Mouse (Mus musculus): ENCODE measurements at regions not wholly inside any gene's neighbourhood (a gene's known extent, or its start where the extent isn't known, plus 50 kb on each side); places are given as distances from the start of the nearest gene placed in this dataset.

GRCm38 (mm10) chr10:19093689-19094088 lies 78.2 kb upstream of the Tnfaip3 start:
- Histone ChIP-seq H3K4me2 (no peak overlapping the region), H3K9ac (no peak overlapping the region), H3K36me3 (no peaks in the 10 kb centered on the region), H3K9me3 (no peaks in the 10 kb centered on the region), H3K27ac (no peak overlapping the region), H3K27me3 (replicated peaks) (no peaks in the 10 kb centered on the region), H3K4me3 (replicated peaks) (no peak overlapping the region), H3K4me1 (no peaks in the 10 kb centered on the region)
- WGBS: 70% methylated on average over 3 of the region's 3 CpGs
- ATAC-seq (ENCODE audit: insufficient read depth, low FRiP score, low read depth): no peak

DNA sequence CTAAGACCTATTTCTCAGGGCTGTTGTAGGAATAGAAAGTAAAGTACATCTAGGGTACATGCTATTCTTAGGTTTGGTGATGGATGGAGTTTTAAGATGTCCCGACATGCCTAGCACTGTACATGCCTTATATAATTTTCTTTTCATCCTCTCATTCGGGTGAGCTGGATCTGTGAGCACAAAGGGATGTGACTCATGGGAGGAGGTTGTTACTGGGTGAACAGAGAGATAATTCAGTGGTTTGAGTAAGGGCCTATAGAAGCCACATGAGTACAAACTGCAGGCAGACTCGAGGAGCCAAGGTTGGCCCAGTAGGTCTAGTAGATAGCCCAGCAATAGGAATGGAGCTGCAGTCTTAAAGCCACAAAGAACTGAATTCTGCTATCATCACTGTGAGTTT lies 76.5 kb upstream of the Tnfaip3 start:
- no peak for ATAC-seq (ENCODE audit: insufficient read depth, low FRiP score, low read depth)
- WGBS: 73% methylated on average over 3 of the region's 3 CpGs

DNA sequence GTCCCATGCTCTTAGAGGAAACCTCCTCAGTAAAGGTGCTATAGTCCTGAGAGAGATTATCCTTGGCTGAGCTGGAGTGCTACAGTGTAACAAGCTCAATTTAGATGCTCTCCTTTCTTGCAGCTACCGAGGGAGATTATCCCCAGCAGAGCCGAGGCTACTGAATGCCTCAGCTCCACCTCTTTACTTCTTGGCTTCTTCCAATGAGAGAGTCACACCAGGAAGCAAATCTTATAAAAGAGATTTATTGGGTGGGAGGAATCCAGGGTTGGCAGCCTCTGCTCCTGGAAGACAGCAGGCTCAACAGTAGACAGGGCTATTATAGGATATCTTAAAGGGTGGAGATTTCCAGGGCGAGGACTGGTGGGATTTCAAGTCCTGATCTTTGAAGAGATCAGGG lies 75.7 kb upstream of the Tnfaip3 start:
- H3K4me1 ChIP-seq: no peaks in the 10 kb centered on the region
- no peak overlapping the region for H3K27ac ChIP-seq
- no peak overlapping the region for H3K4me2 ChIP-seq
- no peaks in the 10 kb centered on the region for H3K27me3 ChIP-seq (replicated peaks)
- H3K9me3 ChIP-seq: no peaks in the 10 kb centered on the region
- no peak overlapping the region for H3K4me3 ChIP-seq (replicated peaks)
- no peak for ATAC-seq (ENCODE audit: insufficient read depth, low FRiP score, low read depth)
- WGBS: 52% methylated on average over 3 of the region's 3 CpGs
- no peak overlapping the region for H3K9ac ChIP-seq
- H3K36me3 ChIP-seq: no peaks in the 10 kb centered on the region

More for the DNA sequence above, 76.5 kb upstream of the Tnfaip3 start:
- Histone ChIP-seq H3K9ac (no peak overlapping the region), H3K4me1 (no peaks in the 10 kb centered on the region), H3K36me3 (no peaks in the 10 kb centered on the region), H3K9me3 (no peaks in the 10 kb centered on the region), H3K4me3 (replicated peaks) (no peak overlapping the region), H3K27ac (no peak overlapping the region), H3K4me2 (no peak overlapping the region), H3K27me3 (replicated peaks) (no peaks in the 10 kb centered on the region)

- no peak for ATAC-seq (ENCODE audit: insufficient read depth, low FRiP score, low read depth)
- 89% methylated on average over 1 of the region's 1 CpGs for WGBS
- H3K4me3 ChIP-seq (replicated peaks): no peak overlapping the region
- H3K27ac ChIP-seq: no peak overlapping the region
- no peaks in the 10 kb centered on the region for H3K9me3 ChIP-seq
- no peaks in the 10 kb centered on the region for H3K27me3 ChIP-seq (replicated peaks)
- H3K4me1 ChIP-seq: no peaks in the 10 kb centered on the region
- no peak overlapping the region for H3K4me2 ChIP-seq
- H3K36me3 ChIP-seq: no peaks in the 10 kb centered on the region
- H3K9ac ChIP-seq: no peak overlapping the region
Measured at GRCm38 (mm10) chr10:19086995-19087394, 71.5 kb upstream of the Tnfaip3 start.

GRCm38 (mm10) chr10:19082136-19082535 lies 66.7 kb upstream of the Tnfaip3 start:
- no peak overlapping the region for H3K4me3 ChIP-seq (replicated peaks)
- 75% methylated on average over 4 of the region's 4 CpGs for WGBS
- ATAC-seq (ENCODE audit: insufficient read depth, low FRiP score, low read depth): no peak
- H3K9me3 ChIP-seq: no peaks in the 10 kb centered on the region
- no peak overlapping the region for H3K27ac ChIP-seq
- H3K36me3 ChIP-seq: no peaks in the 10 kb centered on the region
- H3K4me1 ChIP-seq: no peaks in the 10 kb centered on the region
- no peaks in the 10 kb centered on the region for H3K27me3 ChIP-seq (replicated peaks)
- H3K9ac ChIP-seq: no peak overlapping the region
- H3K4me2 ChIP-seq: no peak overlapping the region

GRCm38 (mm10) chr10:19078047-19078446 lies 62.6 kb upstream of the Tnfaip3 start:
- Histone ChIP-seq H3K27ac (no peak overlapping the region), H3K27me3 (replicated peaks) (no peaks in the 10 kb centered on the region), H3K4me2 (no peak overlapping the region), H3K9me3 (no peaks in the 10 kb centered on the region), H3K4me3 (replicated peaks) (no peak overlapping the region), H3K4me1 (no peaks in the 10 kb centered on the region), H3K9ac (no peak overlapping the region), H3K36me3 (no peaks in the 10 kb centered on the region)
- WGBS: 79% methylated on average over 4 of the region's 4 CpGs
- no peak for ATAC-seq (ENCODE audit: insufficient read depth, low FRiP score, low read depth)

DNA sequence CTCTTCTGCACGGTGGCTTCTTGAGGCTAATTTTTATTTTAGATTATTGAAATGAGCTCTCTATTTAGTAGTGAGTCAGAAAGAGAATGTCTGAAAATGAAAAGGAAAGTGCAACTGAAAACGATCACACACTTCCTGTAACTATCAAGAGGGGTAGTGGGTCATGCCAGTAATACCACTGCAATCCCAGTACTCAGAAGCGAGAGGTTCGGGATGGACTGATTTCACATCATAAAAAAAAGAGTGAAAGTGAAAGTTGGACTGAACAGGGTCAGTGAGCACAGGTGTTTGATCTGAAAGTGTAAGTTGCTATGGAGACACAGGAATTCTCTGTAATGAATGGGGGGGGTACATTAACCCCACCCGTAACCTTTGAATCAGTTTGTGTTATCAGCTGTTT lies 52.9 kb upstream of the Tnfaip3 start:
- H3K4me2 ChIP-seq: no peak overlapping the region
- H3K36me3 ChIP-seq: no peaks in the 10 kb centered on the region
- WGBS: 68% methylated on average over 5 of the region's 5 CpGs
- H3K4me1 ChIP-seq: no peaks in the 10 kb centered on the region
- H3K9ac ChIP-seq: no peak overlapping the region
- H3K27ac ChIP-seq: no peak overlapping the region
- no peaks in the 10 kb centered on the region for H3K27me3 ChIP-seq (replicated peaks)
- H3K9me3 ChIP-seq: no peaks in the 10 kb centered on the region
- ATAC-seq (ENCODE audit: insufficient read depth, low FRiP score, low read depth): no peak
- H3K4me3 ChIP-seq (replicated peaks): no peak overlapping the region

GRCm38 (mm10) chr10:19067623-19068022 lies 52.2 kb upstream of the Tnfaip3 start:
- ATAC-seq (ENCODE audit: insufficient read depth, low FRiP score, low read depth): no peak
- no peak overlapping the region for H3K9ac ChIP-seq
- no peak overlapping the region for H3K27ac ChIP-seq
- H3K36me3 ChIP-seq: no peaks in the 10 kb centered on the region
- H3K4me1 ChIP-seq: no peaks in the 10 kb centered on the region
- no peaks in the 10 kb centered on the region for H3K9me3 ChIP-seq
- H3K4me3 ChIP-seq (replicated peaks): no peak overlapping the region
- no peaks in the 10 kb centered on the region for H3K27me3 ChIP-seq (replicated peaks)
- 68% methylated on average over 3 of the region's 3 CpGs for WGBS
- no peak overlapping the region for H3K4me2 ChIP-seq

- H3K9ac ChIP-seq: no peak overlapping the region
- H3K4me1 ChIP-seq: no peaks in the 10 kb centered on the region
- WGBS: 74% methylated on average over 5 of the region's 5 CpGs
- no peaks in the 10 kb centered on the region for H3K36me3 ChIP-seq
- H3K27ac ChIP-seq: no peak overlapping the region
- no peaks in the 10 kb centered on the region for H3K27me3 ChIP-seq (replicated peaks)
- H3K4me2 ChIP-seq: no peak overlapping the region
- no peak overlapping the region for H3K4me3 ChIP-seq (replicated peaks)
- no peaks in the 10 kb centered on the region for H3K9me3 ChIP-seq
- ATAC-seq (ENCODE audit: insufficient read depth, low FRiP score, low read depth): no peak
Measured at GRCm38 (mm10) chr10:19066821-19067350, 51.4 kb upstream of the Tnfaip3 start.

All from stomach, embryonic 15.5 days (tissue).